In the genomic region with DNA sequence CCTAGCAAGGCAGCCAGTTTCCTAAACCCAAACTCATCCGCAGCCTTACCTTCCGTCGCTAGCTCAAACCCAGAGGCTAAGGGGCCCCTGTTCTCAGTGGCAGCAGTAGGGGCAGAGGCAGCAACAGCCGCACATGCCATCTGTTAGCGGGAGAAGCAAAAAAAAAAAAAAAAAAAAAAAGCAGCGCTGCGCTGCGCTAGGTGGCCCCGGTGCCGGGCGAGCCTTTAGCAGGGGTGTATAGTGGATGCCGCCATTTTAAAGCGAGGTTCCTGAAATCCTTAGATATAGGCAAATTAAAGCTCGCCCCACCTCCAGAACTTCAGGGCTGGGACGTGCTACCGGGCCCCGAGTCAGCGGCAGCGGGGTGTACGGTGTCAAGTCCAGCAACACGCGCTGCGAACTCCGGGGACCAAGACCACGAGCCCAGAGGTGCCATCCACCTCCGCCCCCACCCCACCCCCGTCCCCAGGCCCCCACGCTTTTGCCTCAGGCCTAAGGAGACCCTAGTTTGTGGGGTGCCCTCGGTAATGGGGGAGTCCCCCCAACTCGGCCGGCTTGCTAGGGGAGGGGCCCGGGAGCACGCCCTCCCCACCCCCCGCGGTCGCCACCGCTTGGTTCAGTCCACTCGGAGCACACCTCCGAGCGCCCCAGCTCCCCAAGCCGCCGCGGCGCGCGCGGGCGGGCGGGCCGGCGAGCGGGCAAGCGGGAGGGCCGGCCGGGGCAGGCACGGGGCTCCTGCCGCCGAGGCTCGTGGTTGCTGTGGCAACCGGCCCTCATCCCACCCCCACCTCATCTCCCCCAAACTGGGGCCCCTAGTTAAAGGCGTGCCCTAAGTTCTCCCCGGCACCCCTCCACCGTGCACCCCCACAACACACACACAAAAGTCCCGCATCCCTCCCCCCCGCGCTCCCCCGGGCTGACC, we compare ENCODE assay signal across 8 mouse cellular contexts. TPM values are rescaled to one million over a fixed set of nuclear protein-coding genes. Genes with fewer than 3 reads are reported as not detected.
A peak's percentile ranks its signal among the peaks of the same experiment; 100 is the strongest.
DNase-seq lines count a peak whose midpoint lies in the region; ATAC-seq and TF ChIP-seq lines count a peak whose summit lies in the region.

No protein-coding gene starts in this region.

- WGBS in embryonic facial prominence, embryonic 10.5 days: 23% methylated on average over 65 of the region's 67 CpGs
- 14% methylated on average over 60 of the region's 67 CpGs for WGBS in heart, embryonic 16.5 days

- H3K4me2 ChIP-seq in heart, embryonic 16.5 days (ENCODE audit: low read depth, low read length): peak overlapping the region; percentile 91

- H3K27ac ChIP-seq in embryonic facial prominence, embryonic 10.5 days (replicated peaks): peak overlapping the region; percentile 88
- peak overlapping the region; percentile 57 for H3K27ac ChIP-seq in heart, embryonic 16.5 days (ENCODE audit: low read length)

- no peaks in the 10 kb centered on the region for H3K36me3 ChIP-seq in C2C12 (ENCODE audit: control insufficient read depth, insufficient read depth)
- H3K36me3 ChIP-seq in embryonic facial prominence, embryonic 10.5 days (replicated peaks): no peaks in the 10 kb centered on the region
- H3K36me3 ChIP-seq in heart, embryonic 16.5 days (ENCODE audit: control insufficient read depth, insufficient read depth): no peaks in the 10 kb centered on the region

- H3K9ac ChIP-seq in heart, embryonic 16.5 days (ENCODE audit: low read length): peak overlapping the region; percentile 72

- H3K27me3 ChIP-seq in C2C12 (ENCODE audit: control insufficient read depth, insufficient read depth, insufficient read length): no peaks in the 10 kb centered on the region
- H3K27me3 ChIP-seq in embryonic facial prominence, embryonic 10.5 days (replicated peaks; ENCODE audit: low read depth, poor library complexity, severe bottlenecking): peaks cover 51% of the 10 kb centered on the region
- no peaks in the 10 kb centered on the region; the same call in 1 of the 2 replicates for H3K27me3 ChIP-seq in heart, embryonic 16.5 days (ENCODE audit: control insufficient read depth, insufficient read depth, low read length)

- peak; percentile 78 for ATAC-seq in heart, embryonic 16.5 days (replicated peaks; ENCODE audit: extremely low read depth, insufficient read depth, low FRiP score)

- H3K4me1 ChIP-seq in embryonic facial prominence, embryonic 10.5 days: no peaks in the 10 kb centered on the region
- H3K4me1 ChIP-seq in heart, embryonic 16.5 days (ENCODE audit: control insufficient read depth, insufficient read depth, low read length): no peaks in the 10 kb centered on the region

- no peak for TF ChIP-seq CTCF in C2C12 (IDR thresholded peaks at IDR 0.05; ENCODE audit: control insufficient read depth, insufficient read depth, insufficient read length)

- H3K79me3 ChIP-seq in C2C12 (ENCODE audit: low read depth): peaks cover 4% of the 10 kb centered on the region

- H3ac ChIP-seq in C2C12 (ENCODE audit: control insufficient read depth, insufficient read length, low read depth): peak overlapping the region; percentile 24

- peak; percentile 75 for DNase-seq in adrenal gland, adult 2 months
- DNase-seq in embryonic facial prominence, embryonic 10.5 days (ENCODE audit: low spot score): peak; percentile 68
- DNase-seq in kidney, postnatal 36 days: peak; percentile 32 to 63
- peak; percentile 48 for DNase-seq in mesoderm, embryonic 11.5 days (ENCODE audit: low read depth, low spot score)
- DNase-seq in spleen, postnatal 10 days (ENCODE audit: low spot score in 2 of 2): peak; percentile 73 to 83
- DNase-seq in frontal cortex, postnatal 10 days (ENCODE audit: low spot score in 2 of 2): no peak

- H3K79me2 ChIP-seq in C2C12 (ENCODE audit: control insufficient read depth, insufficient read depth): peaks cover 25% of the 10 kb centered on the region

- no peaks in the 10 kb centered on the region for H3K9me3 ChIP-seq in embryonic facial prominence, embryonic 10.5 days
- H3K9me3 ChIP-seq in heart, embryonic 16.5 days (replicated peaks; ENCODE audit: control insufficient read depth, low read length): no peaks in the 10 kb centered on the region

- peak overlapping the region; percentile 34 for H3K4me3 ChIP-seq in C2C12 (ENCODE audit: insufficient read depth, poor library complexity, severe bottlenecking)
- peak overlapping the region; percentile 65 for H3K4me3 ChIP-seq in embryonic facial prominence, embryonic 10.5 days
- peak overlapping the region; percentile 65 for H3K4me3 ChIP-seq in heart, embryonic 16.5 days (ENCODE audit: low read length)

TF ChIP-seq in C2C12, 6 proteins besides CTCF, POLR2A, EP300 and RAD21:
- no peak for TF ChIP-seq MYOG (IDR thresholded peaks at IDR 0.05; ENCODE audit: control insufficient read depth, extremely low read depth, insufficient read length)
- TF ChIP-seq CEBPB (IDR thresholded peaks at IDR 0.05; ENCODE audit: low read depth): no peak
- no peak for TF ChIP-seq MAX (IDR thresholded peaks at IDR 0.05)
- TF ChIP-seq MYOD1 (IDR thresholded peaks at IDR 0.05; ENCODE audit: control insufficient read depth, insufficient read length, low read depth): no peak
- no peak for TF ChIP-seq USF1 (IDR thresholded peaks at IDR 0.05; ENCODE audit: low read depth)
- TF ChIP-seq FOSL1 (IDR thresholded peaks at IDR 0.05; ENCODE audit: insufficient read depth, low read length, poor library complexity, severe bottlenecking): no peak
TF ChIP-seq in C2C12: peak in this region for 0.

RNA-seq across cellular contexts. Expression of gene Mbnl3, which starts 1.4 kb away (rescaled TPM):
- polyA plus RNA-seq in C2C12 (2012; fragmentation: generic; extraction: Trizol): 1.9 TPM
- total RNA-seq in adrenal gland, adult 2 months (2021): 1 to 10 TPM; 3.3 to 7.2 TPM
- polyA plus RNA-seq in adrenal gland, adult 2 months (2012; rRNA removed): 0.37 and 0.38 TPM in 2 replicates
- polyA plus RNA-seq in embryonic facial prominence, embryonic 10.5 days (2016; fragmentation: Nextera tagmentation; extraction: Ambion mirVana): 8.9 and 9.2 TPM in 2 replicates
- 6.9 and 8.5 TPM in 2 replicates for polyA plus RNA-seq in heart, embryonic 16.5 days (2015; fragmentation: Nextera tagmentation; extraction: Ambion mirVana)

Comparison
In these comparisons a context has a peak if more than half of its experiments do, and no peak if none do; other contexts are left out.
1. DNase-seq: peak in adrenal gland, adult 2 months (single experiment), embryonic facial prominence, embryonic 10.5 days (single experiment), kidney, postnatal 36 days (2 of 2), mesoderm, embryonic 11.5 days (single experiment) and spleen, postnatal 10 days (2 of 2); none in frontal cortex, postnatal 10 days (0 of 2).
2. Peak in every context shown above with its lines, with median percentiles within 50 percentile points of each other: H3K4me3 ChIP-seq.